Mouse (Mus musculus): ENCODE data around the gene Hdgfl2.

DNA sequence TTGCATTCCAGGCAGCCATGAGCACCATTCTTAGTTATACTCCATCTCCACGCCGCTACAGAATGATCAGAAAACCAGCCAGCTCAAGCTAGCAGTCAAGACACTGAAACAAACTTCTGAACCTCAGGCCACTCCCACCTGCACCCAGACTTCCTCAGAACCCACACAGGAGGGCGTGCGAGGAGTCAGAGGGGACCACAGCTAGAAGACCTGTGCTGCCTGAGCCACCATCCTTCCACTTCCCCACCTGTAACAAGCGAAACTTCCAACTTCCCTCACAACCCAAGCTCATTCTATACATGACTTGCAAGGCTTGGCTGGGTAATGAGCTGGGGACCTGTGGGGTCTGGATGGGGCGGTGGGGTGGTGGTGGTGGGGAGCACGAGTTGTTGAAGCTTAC lies 46.6 kb upstream of the Hdgfl2 start:
- TF ChIP-seq CTCF (IDR thresholded peaks at IDR 0.05; ENCODE audit: borderline replicate concordance, control insufficient read depth, extremely low read depth, insufficient read depth, low read length, poor library complexity) (no peak), POLR2A (IDR thresholded peaks at IDR 0.05; ENCODE audit: control insufficient read depth, extremely low read depth, insufficient read depth, low read length, poor library complexity) (no peak)

Measured in thymus, adult 2 months (tissue).